Mouse (Mus musculus): ENCODE data around the gene Aagab.

Gene Aagab

DNA sequence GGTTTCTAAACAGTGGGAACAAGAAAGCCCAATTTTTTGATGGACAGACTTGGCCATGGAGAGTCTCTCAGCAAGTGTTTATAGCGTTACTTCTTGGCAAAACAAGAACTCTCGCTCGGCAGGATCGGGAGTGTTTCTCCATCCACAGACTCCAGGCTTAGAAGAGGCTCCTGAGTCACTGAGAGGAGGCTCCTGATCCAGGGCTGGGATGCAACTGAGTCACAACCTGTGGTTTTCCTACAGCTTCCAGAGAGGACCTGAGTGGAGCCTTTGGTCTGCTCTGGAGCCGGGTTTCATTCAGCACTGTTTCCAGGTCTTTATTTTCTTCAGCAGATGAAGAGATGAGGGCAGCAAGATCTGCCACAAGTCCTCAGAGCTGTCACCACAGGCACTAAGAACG, 5.5 kb downstream of the Aagab start:
- no peak for DNase-seq

DNA sequence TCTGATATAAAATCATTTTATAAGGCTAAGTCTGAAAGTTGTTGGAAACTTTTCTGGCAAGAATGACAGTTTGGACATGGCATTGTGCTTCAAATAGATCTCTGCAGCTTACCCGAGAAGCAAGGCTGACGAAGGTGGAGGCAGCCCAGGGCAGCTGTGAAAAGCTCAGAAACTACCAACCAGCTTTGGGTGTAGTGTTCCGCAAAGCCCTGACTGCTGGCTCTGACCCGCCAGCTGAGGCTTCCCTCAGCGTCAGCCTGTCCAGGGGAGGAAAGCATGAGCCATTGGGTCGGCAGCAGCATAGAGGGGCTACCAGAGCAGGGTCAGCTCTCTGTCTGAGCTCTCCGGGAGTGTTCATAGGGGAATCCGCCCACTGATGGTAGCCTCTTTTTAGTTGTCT, 6.8 kb downstream of the Aagab start:
- no peak for DNase-seq

DNA sequence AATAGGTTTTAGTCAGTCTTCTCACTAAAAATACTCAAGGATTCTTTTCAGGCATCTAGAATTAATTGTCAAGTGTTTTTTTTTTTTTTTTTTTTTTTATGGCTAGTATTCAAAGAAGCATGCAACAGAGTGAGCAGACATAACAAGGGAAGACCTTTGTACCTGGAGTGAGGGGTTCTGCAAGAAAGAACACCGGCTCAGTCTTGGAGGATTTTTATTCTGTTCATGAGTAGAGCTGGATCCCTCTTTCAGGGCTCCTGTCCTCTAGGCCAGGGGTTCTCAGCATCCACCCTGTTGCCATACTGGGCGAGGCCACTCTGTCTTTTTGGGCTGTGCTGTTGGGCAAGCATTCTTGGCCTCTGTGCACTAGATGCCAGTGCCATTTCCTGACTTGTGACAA, 7.3 kb downstream of the Aagab start:
- no peak for DNase-seq

DNA sequence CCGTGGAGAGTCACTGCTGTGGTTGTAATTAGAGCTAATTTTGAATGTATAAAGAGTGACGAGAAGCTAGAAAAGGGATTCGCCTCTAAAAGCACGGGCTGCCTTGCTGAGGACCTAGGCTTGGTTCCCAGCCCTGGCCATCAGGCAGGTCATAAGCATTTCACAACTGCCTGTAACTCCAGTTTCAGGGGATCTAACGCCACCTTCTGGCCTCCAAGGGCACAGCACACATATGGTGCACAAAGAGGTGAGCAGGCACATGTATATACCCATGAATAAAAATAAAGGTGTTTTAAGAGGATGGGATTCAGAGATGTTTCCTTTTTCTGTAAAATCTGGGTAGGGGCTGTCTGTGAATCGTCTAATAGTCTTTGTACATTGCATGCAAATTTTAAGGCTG, 7.8 kb downstream of the Aagab start:
- no peak for DNase-seq

DNA sequence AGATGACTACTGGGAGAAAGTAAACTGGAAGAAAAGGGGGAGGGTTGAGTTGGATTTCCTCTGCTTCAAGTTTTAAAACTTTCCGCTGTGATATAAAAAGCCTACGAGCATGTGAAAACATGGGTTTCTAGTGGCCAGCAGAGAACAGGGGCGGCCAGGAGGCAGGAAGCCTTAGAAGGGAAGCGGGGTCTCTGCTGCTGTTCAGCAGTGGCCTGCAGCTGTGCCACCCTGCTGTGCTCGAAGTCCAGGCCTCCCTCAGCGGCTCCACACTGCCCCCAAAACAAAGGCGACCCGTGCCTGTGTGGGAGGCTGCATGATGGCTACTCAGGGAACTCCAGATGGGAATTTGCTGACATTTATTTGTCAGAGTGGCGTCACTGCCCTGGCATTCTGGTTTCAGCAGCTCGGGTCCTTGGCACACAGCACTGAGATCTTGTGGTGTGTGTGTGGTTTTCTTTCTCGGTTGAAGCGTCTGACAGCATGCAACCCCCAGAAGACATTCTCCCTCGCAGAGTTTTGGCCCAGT, 8.4 kb downstream of the Aagab start:
- DNase-seq = peak in 1 of 2 experiments; percentile 35

DNA sequence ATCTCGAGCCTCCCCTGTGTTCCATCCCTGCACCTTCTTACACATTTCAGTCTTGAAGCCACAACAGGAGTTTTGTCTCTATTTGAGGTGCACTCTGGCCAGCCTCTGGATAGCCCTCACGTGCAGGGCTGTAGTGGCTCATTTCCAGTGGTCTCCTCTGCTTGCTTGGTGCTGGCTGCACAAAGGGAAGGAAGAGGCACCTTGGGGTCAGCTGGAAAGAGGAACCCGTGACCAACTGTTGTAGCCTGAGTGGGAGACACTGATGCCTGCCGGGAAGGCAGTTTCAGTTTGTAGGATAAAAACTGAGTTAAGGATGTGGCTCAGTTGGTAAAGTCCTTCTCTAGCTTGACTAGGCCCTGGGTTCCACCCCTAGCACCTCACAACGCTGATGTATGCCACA, 9.5 kb downstream of the Aagab start:
- DNase-seq = no peak

DNA sequence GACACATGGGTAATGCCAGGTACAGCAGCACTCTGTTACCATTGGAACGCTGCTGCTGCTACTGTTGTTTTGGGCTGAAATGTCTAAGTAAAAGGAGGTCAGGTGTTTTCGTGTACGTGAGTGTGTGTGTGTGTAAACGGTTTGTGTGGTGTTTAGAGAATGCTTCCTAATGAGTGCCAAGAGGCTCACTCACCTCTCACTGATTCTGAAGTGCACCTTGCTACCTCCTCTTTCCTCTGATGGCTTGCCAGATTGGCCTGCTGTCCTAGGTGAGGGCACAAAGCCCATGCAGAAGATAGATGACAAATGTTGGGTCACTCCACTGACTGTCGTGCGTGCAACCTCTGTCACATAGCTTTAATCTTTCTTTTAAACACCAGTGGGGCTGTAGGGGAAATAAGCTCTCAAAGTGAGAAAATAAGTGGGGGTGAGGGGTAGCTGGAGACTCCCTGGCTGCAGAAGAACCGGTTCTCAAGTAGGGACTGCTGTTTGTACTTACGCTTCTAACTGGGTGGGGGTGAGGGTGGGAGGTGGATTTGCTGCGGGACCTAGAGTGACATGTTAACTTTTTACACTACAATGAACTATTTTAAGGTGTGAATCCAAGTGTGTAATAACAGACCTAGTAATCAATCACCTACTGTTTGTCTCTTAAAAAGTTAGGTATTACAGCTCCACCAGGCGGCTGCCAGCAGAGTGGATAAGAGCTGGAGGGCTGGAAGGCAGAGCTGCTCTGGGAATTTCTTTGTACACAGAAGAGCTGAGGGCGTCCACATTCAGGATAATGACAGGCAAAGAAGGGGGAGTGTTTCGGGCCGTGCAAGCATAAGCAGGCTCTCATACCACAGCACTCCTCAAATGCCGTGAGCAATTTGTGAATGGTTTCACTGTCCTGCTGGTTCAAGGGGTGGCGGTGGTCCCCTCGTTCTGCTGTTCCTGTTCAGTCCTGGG, 10.4 kb downstream of the Aagab start:
- peak; percentile 54 to 67 for DNase-seq

DNA sequence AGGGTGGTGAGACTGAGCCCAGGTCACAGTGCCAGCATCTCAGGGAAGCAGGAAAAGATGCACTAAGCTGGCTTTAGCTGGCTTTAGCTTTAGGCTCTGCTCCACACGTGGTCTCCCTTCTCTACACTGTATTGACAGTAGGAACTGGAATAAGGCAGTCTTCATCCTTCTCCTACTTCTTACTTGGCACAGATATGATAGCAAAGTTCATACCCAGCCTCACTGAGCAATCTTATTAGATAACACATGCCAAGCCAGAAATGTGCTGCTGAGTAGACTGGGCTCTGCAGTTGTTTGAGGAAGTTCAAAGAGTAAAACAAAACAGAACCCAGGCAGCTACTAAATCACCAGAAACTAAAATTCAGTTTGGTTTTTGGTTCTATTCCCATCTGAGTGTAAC, 11.1 kb downstream of the Aagab start:
- DNase-seq = no peak

DNA sequence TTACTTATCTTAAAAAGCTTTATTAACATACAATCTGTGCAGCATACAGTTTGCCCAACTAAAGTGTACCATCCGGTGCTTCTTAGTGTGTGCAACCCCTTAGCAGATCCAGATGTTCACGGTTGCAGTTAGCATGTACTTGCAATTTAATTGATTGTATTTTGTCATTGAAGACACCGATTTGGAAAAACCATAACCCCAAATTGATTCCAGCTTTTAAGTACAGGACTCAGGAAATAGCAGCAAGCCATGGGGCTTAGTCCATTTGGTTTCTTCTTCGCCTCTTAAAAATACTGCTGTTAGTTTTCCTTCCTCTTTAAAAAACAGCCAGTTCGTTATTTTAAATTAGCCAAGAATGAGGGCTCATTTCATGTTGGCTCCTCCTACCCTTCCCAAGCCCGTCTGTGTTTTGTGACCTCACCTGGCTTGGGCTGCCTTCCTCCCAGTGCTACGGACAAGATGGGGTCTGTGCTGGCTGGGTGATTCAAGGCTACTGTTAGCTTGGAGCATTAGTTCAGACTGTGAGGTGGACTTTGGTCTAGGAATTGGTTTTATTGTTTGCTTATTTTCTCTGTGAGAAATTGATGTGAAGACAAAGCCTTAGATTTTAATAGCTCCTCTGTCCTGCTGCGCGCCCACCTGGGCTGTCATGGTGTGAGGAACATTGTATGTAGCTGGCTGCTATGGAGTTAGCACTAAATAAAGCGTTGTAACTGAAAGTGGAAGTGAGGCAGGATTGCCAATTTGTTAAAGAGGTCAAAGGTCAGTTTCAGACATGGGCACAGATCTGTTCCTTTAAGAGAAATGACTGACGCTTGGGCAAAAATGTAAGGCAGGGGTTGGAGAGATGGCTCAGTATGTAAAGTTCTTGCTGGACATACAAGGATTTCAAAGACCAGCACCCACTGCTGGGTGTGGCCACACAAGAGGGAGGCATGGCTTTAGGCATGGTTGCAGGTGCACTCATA, 11.8 kb downstream of the Aagab start:
- DNase-seq = no peak

DNA sequence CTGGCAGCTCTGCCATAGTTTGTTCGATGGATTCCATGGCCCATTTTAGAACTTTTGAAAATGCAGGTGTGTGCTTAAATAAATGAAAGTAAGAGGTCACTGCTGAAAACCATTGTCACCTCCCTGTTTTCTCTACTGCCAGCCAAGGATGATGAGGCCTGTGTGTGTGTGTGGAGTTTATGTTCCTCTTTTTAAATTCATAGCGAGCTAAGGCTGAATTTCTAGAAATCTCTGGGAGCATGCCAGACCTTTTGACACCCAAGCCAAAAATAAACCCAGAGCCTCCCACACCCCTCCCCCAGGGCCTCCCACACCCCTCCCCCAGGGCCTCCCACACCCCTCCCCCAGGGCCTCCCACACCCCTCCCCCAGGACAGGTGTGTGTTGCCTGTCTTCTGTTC, 15.5 kb downstream of the Aagab start:
- DNase-seq = no peak

DNA sequence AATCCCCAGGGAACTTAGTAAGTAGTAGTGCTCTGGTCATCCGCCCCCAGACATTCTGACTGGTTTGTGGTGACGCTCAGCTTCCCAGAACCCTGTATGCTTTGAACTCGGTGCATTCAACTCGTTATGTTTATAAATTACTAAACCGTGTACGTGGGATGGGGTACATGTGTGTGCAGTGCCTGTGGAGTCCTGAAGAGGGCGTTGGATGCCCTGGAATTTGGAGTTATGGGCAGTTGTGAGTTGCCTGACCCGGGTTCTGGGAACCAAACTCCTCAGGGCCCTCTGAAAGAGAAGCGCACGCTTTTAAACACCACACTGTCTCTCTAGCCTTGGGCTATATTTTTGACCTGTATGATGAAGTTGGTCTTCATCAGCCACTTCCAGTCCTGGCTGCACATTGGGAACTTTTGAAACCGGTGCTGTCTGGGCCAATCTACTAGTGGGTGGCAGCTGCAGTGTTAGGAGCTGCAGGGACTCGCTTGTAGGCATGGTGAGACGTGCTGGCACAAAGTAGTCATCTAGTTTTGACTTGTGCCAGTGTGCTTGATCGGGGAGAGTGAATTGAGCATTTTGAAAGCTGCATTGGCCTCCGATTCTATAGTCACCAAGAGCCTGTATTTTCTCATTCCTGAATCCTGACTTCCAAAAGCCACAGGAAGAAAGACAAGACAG, 21.6 kb downstream of the Aagab start:
- DNase-seq = no peak

DNA sequence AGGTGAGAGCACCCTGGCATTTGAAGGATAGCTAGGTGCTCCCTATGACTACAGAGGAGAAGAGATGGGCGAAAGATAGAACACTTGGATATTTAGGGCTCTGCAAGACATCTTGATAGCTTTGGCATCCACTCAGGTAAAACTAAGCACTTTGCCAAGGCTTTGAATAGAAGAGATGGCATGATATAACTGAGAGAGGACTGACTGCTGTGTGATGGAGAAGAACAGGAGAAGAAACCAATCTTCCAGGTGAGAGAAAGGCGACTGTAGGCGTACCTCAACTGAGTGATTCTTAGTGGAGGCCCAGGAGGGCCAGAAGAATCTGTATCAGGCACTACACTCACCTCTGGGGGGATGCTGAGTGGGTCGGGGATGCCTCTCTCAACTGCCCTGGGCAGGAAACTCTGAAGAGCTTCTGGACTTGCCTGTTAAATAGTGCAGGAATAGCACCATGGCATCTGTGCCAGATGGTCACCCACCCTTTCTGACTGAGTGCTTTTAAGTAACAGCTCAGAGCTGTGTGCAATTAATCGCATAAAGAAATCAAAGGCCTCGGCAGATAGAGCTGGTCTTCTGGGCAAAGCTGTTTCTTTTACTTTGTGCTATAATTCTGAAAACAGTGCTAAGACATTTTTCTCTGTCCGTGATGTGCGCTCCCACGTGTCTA, 22.8 kb downstream of the Aagab start:
- no peak for DNase-seq

DNA sequence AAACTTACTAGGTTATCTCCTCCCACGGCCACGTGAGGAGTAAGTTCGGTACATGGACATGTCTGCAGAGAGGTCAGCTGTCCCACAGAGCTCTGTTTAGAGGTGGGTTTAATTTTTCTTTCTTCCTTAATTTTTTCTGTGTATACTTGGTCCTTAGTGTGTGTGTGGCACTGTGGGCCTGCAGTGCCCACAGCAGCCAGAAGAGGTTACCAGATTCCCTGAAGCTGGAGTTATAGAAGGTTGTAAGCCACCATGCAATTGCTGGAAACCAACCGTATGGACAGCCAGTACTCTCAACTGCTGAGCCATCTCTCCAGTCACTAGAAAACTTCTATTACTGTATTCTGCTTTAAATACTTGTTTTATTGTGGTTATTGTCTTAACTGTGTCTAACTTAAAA, 29.6 kb downstream of the Aagab start:
- DNase-seq = peak in 1 of 2 experiments; percentile 22

DNA sequence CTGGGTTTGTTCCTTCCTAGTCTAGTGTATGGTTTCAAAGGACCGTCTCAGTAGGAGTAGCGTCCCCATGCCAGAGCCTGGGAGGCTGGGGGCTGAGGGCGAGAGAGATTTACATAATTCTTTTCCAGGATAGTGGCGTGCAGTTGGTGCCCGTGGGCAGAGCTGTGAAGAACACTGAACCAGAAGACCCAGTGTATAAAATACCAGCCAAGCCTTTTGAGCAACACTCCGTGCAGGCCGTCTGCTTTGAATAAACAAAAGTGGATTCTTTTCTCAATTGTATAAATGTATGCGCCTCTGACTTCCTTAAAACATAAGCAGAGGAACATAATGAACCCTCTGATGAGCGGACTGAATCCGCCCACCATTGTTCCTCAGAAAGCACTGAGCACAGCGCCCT, 30.5 kb downstream of the Aagab start:
- DNase-seq = no peak

DNA sequence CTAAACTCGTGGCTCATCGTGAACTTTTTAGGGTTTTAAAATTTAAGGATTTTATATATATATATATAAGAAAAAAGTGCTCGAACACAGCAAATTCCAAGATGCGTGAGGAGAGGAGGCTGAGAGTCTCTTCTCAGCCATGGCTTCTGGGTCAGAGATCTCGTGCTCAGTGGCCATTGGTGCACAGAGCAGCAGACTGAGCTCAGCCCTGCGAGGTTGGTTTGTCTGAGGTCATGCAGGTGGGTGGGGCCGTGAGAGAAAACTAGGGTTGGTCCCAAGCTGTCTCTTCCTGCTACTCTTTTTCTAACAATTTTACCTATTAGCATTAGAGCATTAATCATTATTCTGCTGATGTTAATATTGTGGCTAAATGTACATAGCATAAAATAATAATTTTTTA, 30.9 kb downstream of the Aagab start:
- no peak for DNase-seq

DNA sequence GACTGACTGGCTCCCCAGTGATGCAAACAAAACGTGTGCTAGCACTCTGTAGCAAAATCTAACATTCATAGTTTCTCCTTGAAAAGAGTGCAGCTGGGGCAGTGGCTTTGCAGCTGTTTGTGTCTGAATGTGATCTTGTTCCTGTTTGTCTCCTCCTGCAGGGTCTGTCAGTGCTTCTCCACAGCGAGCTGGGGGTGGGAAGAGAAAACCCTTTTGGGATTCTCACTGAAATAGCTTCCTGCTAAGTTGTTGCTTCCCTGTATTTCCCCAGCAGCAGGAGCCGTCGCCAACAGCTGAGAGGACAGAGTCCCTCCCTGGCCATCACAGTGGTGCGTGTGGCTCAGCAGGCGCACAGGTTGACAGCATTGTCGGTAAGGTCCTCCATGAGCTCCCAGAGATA, 33.7 kb downstream of the Aagab start:
- DNase-seq = no peak

DNA sequence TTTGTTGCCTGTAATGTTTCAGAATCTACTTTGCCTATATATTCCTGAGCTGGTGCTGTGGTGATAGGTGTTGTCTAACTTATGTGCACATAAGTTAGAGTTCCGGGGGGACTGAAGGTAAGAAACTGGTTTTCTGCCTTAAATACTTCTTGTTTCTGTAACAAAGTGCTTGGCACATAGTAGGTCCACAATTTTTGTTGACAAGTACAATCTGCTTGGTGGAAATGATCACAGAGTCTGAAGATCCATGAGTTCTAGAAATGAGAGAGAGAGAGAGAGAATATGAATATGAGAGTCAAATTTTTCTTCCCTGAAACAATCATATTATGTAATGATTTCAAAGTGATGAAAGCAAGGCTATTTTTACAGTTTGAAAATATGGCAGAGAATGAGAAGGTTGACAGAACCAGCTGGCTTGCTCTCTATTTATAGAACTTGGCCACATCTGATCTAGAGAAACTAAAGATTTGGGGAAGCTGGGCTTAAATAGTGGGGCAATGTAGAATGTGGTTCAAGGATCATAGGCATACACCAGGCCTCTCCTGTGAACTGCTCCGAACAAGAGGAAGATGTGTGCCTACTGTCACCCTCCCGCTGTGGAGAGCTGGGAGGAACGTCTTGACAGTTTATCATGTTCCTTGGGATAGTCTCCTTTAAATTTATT, 39.7 kb downstream of the Aagab start:
- no peak for DNase-seq

DNA sequence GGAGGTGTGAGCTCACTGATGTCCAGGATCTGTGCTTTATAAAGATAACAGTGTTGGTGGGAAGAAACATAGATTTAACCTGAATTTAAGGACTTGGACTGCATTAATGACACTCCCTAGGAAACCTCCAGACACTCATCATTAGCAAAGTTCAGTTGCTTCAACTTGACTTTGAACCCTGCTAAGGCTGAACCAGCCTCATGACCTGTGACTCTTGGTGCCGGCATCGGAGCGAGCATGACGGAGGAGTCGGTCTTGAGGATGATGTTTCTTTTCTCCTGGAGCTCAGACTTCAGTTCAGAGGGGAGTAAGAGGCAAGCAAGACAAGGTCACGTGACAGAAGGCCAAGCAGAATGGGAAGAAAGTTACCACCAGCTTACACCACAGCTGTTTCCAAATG, 41.6 kb downstream of the Aagab start:
- DNase-seq = no peak

DNA sequence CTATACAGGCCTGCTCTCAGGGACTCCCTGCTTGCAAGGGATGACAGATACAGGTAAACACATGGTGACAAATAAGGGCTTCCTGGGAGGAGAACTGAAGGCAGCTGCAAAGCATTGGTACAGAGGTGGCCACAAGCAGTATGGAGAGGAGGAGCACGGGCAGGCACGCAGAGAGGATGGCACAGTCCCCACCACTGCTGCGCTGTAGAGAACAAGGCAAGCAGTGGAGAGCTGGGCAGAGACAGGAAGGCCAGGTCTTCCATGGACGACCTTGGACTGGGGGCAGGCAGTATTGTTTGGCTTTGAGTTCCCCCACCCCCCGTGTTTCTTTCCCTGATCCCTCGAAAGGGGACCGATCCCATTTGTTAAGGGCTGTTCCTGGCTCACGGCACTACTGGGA, 42.6 kb downstream of the Aagab start:
- no peak for DNase-seq

DNA sequence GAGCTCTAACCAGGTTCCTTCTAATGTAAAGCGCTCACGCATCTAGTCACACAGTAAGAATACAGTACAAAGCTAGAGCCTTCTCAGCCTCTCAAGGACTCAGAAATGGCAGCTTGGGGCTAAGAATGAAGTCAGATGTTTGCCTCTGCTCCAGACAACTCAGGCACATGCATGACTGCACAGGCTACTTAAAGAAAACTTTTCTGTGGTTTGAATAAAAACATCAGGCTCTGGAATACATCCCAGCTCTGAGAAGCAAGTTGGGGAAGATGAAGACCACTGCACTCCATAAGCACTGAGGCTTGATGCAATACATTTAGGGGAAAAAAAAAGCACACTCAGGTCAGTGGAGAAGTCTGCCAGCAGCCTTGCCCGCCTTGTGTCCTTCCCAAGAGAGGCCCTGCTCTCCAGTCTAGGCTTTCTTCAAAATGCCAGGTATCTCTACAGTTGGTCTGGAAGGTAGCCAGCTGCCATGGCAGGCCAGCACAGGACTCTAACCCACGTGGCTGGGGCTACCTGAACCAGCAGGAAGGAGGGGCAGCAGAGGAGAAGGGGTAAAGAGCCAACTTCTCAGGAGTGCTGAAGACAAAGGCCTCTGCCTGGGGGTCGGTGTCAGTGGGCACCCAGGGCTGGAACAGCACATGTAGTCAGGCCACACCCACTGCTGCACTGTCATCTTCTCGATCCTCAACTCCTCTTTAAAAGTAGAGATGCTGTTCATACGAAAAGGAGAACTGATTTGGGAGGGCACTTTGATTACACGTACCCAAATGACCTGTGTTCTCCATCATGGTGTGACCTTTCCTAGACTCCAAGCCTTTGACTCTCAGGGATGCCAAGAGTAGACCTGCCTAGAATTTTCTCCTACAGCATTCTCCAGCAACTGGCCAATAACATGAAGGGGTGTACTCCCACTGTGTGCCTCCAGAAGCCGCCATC, 45.4 kb downstream of the Aagab start:
- peak; percentile 52 to 65 for DNase-seq

DNA sequence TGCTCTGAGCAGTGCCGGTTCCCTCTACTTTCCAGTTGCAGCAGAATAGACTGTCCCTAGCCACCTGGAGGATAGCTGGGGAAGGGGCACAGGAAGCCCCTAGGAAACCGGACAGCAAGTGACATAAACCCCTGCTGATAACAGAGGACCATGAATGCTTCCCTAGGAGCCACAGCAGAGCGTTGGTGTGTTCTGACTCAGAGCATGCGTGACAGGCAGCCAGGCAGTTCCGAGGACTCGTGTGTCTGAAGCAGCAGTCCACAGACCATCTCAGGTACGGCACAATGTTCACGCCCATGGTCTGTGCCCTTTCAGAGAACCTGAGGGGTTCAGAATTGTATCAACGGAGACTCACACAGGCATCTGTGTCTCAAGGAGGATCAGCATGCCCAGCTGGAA, 46.1 kb downstream of the Aagab start:
- DNase-seq = peak; percentile 33 to 46

Data from cerebellum, postnatal 25 days (tissue).